Comparison of ENCODE assay signal across 11 mouse cellular contexts in the genomic region with DNA sequence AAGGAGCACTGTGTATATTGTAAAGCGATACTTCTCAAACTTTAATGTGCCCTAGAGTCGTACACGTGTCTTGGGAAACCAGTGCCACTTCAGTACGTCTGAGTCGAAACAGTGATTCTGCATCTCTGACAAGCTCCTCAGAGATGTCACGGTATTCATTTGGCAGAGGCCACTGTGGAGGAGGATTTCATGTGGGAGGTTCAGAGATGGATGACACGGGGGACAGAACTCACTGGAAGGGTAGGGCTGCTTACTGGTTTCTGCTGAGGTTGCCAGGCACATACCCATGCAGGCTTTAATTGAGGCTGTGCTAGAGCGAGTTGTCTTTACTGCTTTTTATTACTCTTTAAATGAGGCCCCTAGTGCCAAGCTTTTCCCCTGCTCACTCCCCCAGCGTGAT.
DNase-seq lines count a peak whose midpoint lies in the region; ATAC-seq lines count a peak whose summit lies in the region.
"Had no signal": no experiment of that assay in that cellular context is flagged by ENCODE, and none has a peak within 500 bp of the region (broad histone marks: within the 10 kb centered on the region; RNA-seq: fewer than 3 reads in every experiment).

No protein-coding gene starts in this region.

- intact Hi-C loops in left cerebral cortex, postnatal 25 days (cut with DNase I) = loop anchor here (5.0 kb wide), 3 partner anchors 150 to 260 kb away; no protein-coding TSS in a partner anchor
- intact Hi-C loops in heart, postnatal 25 days (cut with DNase I) = no loop called here

- no peak overlapping the region; the same call in 1 of the 2 replicates for H3K27ac ChIP-seq in forebrain, embryonic 16.5 days (ENCODE audit: low read length)
- H3K27ac ChIP-seq in forebrain, embryonic 13.5 days = no peak overlapping the region

- peak overlapping the region; percentile 25; the same call in 1 of the 2 replicates for H3K4me2 ChIP-seq in forebrain, embryonic 16.5 days (ENCODE audit: low read length)
- H3K4me2 ChIP-seq in forebrain, embryonic 13.5 days = no peak overlapping the region

- peak; percentile 75 for DNase-seq in right cerebral cortex, adult 18-20 months
- DNase-seq in right cerebral cortex, postnatal 14 days = no peak
- peak; percentile 30 to 88 for DNase-seq in left cerebral cortex, postnatal 25 days (ENCODE audit: low spot score in 2 of 2)
- DNase-seq in adrenal gland, postnatal 25 days = no peak
- no peak for DNase-seq in urinary bladder, adult 2 months (ENCODE audit: low spot score)
- no peak for DNase-seq in heart, postnatal 25 days (ENCODE audit: low spot score)
- DNase-seq: B cell, adult 2 months; lung, adult 18-20 months had no signal

- H3K27me3 ChIP-seq in forebrain, embryonic 16.5 days (replicated peaks; ENCODE audit: control insufficient read depth, insufficient read depth, low read length) = no peaks in the 10 kb centered on the region
- no peaks in the 10 kb centered on the region for H3K27me3 ChIP-seq in forebrain, embryonic 13.5 days

- no peak; the same call in 1 of the 2 replicates for ATAC-seq in forebrain, embryonic 16.5 days
- ATAC-seq in forebrain, embryonic 13.5 days = no peak
- ATAC-seq: forebrain, embryonic 14.5 days had no signal

- no peak overlapping the region for H3K9ac ChIP-seq in forebrain, embryonic 16.5 days (replicated peaks; ENCODE audit: low read depth, low read length)
- no peak overlapping the region for H3K9ac ChIP-seq in forebrain, embryonic 13.5 days

- H3K36me3 ChIP-seq in forebrain, embryonic 16.5 days (ENCODE audit: control insufficient read depth, insufficient read depth) = no peaks in the 10 kb centered on the region
- H3K36me3 ChIP-seq in forebrain, embryonic 13.5 days (ENCODE audit: poor library complexity, severe bottlenecking) = no peaks in the 10 kb centered on the region

- H3K9me3 ChIP-seq in forebrain, embryonic 16.5 days (ENCODE audit: control insufficient read depth, low read length) = no peaks in the 10 kb centered on the region
- H3K9me3 ChIP-seq in forebrain, embryonic 13.5 days (replicated peaks) = no peaks in the 10 kb centered on the region

- H3K4me1 ChIP-seq in forebrain, embryonic 16.5 days (replicated peaks; ENCODE audit: control insufficient read depth, insufficient read depth, low read length) = 0 out of 2 replicates have a peak, but pooled peaks cover 6% of the 10 kb centered on the region
- no peaks in the 10 kb centered on the region for H3K4me1 ChIP-seq in forebrain, embryonic 13.5 days

- no peak overlapping the region for H3K4me3 ChIP-seq in forebrain, embryonic 16.5 days (replicated peaks; ENCODE audit: low read length)
- H3K4me3 ChIP-seq in forebrain, embryonic 13.5 days = no peak overlapping the region

- WGBS in forebrain, embryonic 16.5 days = 58% methylated on average over 9 of the region's 9 CpGs
- 78% methylated on average over 9 of the region's 9 CpGs for WGBS in forebrain, embryonic 13.5 days

Comparison
In these comparisons a context has a peak if more than half of its experiments do, and no peak if none do; other contexts are left out.
1. DNase-seq: peak in right cerebral cortex, adult 18-20 months (single experiment) and left cerebral cortex, postnatal 25 days (2 of 2); none in right cerebral cortex, postnatal 14 days (single experiment), adrenal gland, postnatal 25 days (single experiment), urinary bladder, adult 2 months (single experiment) and heart, postnatal 25 days (single experiment).